Mouse (Mus musculus): ENCODE measurements at regions not wholly inside any gene's neighbourhood (a gene's known extent, or its start where the extent isn't known, plus 50 kb on each side); places are given as distances from the start of the nearest gene placed in this dataset.

- no peak for DNase-seq (ENCODE audit: low read depth, low spot score)
Observed at GRCm38 (mm10) chr4:27845521-27845920, 967.4 kb upstream of the Epha7 start.

GRCm38 (mm10) chr4:27846106-27846622, 966.8 kb upstream of the Epha7 start:
- DNase-seq (ENCODE audit: low read depth, low spot score): no peak

- no peak for DNase-seq (ENCODE audit: low read depth, low spot score)
Observed at GRCm38 (mm10) chr4:27856086-27856485, 956.8 kb upstream of the Epha7 start.

GRCm38 (mm10) chr4:27887262-27887954, 925.5 kb upstream of the Epha7 start:
- no peak for DNase-seq (ENCODE audit: low read depth, low spot score)

- DNase-seq (ENCODE audit: low read depth, low spot score): no peak
Observed at GRCm38 (mm10) chr4:27896396-27896795, 916.5 kb upstream of the Epha7 start.

GRCm38 (mm10) chr4:27945351-27945750, 867.6 kb upstream of the Epha7 start:
- DNase-seq (ENCODE audit: low read depth, low spot score): no peak

- no peak for DNase-seq (ENCODE audit: low read depth, low spot score)
Observed at GRCm38 (mm10) chr4:27945768-27946167, 867.2 kb upstream of the Epha7 start.

GRCm38 (mm10) chr4:27949970-27950717, 862.8 kb upstream of the Epha7 start:
- no peak for DNase-seq (ENCODE audit: low read depth, low spot score)

GRCm38 (mm10) chr4:27965046-27965681, 847.8 kb upstream of the Epha7 start:
- no peak for DNase-seq (ENCODE audit: low read depth, low spot score)

GRCm38 (mm10) chr4:27970569-27970968, 842.4 kb upstream of the Epha7 start:
- peak; percentile 6 for DNase-seq (ENCODE audit: low read depth, low spot score)

- no peak for DNase-seq (ENCODE audit: low read depth, low spot score)
Observed at GRCm38 (mm10) chr4:27979210-27979771, 833.6 kb upstream of the Epha7 start.

GRCm38 (mm10) chr4:27979781-27980180, 833.1 kb upstream of the Epha7 start:
- DNase-seq (ENCODE audit: low read depth, low spot score): no peak

- no peak for DNase-seq (ENCODE audit: low read depth, low spot score)
Observed at GRCm38 (mm10) chr4:27981309-27981708, 831.6 kb upstream of the Epha7 start.

GRCm38 (mm10) chr4:27987986-27988423, 824.9 kb upstream of the Epha7 start:
- DNase-seq (ENCODE audit: low read depth, low spot score): peak; percentile 13

- no peak for DNase-seq (ENCODE audit: low read depth, low spot score)
Observed at GRCm38 (mm10) chr4:27994411-27994810, 818.5 kb upstream of the Epha7 start.

- DNase-seq (ENCODE audit: low read depth, low spot score): no peak
Observed at GRCm38 (mm10) chr4:28001818-28002476, 811.0 kb upstream of the Epha7 start.

Data from ZHBTc4 (cell line).